Mouse (Mus musculus) right cerebral cortex, postnatal 36 days (tissue): ENCODE data around the gene Casp12.
"Not testable (repeated sequence)": the region's sequence is repeated elsewhere in the genome, so short reads cannot be mapped to it uniquely, and the experiment has no call there.

ENCODE experiments used
- DNase-seq, 2 experiments: peaks; one replicate each; pipeline ENCODE4 v3.0.0; 2022; ENCODE audit warnings: low spot score in 2 of 2, mixed read lengths in 1 of 2

Gene Casp12

DNA sequence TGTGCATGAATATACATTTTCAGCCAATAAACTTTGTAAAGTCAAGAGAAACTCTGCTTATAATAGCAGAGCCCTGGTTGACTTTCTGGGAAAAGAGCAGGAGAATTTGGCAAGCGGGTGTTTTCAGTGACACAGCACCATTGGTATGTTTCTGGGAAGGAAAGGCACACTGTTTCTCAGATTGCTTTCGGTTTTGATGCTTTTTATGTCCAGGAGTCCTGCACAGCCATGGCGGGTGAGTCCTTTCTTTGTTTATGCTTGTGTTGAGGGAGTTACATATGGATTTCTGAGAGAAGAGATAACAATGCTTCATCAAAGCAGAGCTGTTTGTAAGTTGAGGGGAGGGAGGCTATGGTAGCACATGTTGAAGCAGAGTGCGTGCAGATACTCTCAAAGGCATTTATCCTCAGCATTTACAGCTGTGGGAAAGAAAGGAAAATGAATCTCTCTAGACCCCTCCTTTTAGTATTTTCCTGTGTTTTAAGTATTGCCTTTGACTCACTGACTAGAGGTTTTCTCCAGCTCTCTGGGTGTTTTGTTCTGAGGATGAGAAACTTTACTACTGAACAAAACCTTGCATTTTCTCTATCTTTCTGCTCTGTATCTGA, at the start of gene Casp12:
Gene Casp12, plus strand, starts transcription at position 140 of the 608 bp plus-strand sequence.
- DNase-seq, result no peak

DNA sequence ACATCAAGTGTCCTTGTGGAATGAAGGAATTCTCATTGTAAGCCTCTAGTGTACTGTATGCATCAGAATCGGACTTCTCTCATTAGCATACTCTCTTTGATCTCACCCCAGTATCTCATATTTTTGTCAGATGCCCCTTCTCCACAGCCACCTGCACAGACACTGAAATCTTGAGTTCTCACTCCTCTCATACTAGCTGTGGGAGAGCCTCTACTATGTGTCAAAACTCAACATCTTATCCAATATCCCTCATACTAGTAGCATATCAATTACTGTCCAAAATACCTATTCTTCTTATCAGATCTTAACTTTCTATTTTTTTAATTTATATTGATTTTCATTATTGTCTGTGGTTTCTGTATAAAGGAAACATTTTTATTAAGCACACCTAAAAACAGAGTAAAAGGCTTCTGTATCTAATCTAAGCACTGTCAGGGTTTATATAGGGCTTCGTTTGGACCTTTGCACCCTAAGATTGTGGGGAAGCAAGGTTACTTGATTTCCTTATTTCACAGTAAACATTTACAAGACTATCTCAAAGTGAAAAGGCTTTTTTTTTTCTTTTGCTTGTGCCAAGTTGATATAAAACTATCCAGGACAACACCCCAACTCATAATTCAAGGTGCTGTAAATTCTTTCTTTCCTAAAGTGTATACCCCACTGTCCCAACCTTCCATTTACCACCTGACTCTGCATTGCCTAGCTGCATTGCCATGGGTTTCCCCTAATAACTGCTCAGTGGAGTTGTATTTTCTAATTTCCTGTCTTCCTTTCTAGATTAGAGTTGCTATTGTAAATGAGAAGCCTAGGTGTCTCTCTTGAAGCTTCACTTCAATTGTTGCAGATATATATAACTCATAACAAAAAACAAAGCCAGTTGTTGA, 48.6 kb upstream of the Casp12 start:
- DNase-seq, result no peak

DNA sequence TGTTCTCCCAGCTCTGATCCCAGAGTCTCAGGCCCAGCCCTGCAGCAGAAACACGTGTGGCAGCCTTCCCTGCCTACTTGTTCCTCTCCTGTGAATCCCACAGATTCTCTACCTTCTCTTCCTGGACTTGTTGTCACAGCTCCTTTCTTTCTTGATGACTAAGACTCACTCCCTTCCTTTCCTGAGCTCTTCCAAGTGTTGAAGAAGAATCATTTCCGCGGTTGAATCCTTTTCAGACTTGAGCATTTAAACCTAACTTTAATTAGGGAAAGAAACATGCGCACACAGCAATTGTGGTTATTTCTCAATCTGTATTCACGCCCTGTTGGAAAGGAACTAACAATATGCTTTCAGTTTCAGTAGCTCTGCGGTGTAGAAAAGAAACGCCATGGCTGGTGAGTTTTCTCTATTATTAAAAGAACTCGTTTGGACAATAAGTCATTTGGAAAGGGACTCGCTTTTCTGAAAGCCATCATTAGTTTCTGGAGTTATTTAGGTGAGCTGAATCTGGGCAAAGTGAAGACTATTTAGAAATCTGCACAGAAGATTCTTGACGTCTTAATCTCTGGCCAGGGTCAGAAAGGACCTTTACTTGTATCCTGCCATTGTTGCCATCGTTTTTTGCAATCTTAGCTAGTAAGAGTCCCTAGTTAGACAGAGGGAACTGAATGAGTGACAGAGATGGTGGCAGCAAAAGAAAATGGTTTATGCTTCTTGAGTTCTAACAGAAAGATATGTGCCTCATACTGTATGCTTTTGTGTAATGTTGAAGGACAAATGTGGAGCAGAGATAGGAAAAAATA, 46.7 kb upstream of the Casp12 start, which contains the start of gene Casp1:
Gene Casp1, plus strand, starts transcription at position 189 of the 803 bp plus-strand sequence.
- DNase-seq, result no peak

DNA sequence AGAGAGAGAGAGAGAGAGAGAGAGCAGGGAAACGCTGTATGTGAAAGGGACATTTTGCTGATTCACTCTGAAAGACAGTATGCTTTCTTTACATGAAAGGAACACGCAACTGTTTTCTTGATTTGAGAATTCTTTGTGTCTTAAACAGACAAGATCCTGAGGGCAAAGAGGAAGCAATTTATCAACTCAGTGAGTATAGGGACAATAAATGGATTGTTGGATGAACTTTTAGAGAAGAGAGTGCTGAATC, 46.2 kb upstream of the Casp12 start:
- no peak for DNase-seq

DNA sequence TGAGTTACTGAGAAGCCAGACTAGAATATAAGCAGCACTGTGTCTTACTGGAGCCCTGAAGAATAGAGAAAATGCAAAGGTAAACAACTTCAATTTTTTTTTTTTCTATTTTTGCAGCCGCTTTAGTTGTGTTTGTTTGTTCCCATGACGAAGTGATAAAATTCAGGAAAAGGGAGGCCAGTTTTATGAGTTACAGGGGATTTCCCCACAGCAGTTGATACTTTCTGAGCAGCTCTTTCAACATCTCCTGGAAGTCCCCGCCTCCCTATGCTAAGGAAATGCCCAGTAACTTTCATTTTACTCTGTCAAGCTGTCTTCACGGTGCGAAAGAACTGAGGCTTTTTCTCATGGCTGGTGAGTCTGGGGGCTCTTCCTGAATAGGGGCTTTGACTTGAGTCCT, 36.7 kb upstream of the Casp12 start, which contains the start of gene Casp4:
Gene Casp4, plus strand, starts transcription at position 268 of the 400 bp plus-strand sequence.
- no peak for DNase-seq

DNA sequence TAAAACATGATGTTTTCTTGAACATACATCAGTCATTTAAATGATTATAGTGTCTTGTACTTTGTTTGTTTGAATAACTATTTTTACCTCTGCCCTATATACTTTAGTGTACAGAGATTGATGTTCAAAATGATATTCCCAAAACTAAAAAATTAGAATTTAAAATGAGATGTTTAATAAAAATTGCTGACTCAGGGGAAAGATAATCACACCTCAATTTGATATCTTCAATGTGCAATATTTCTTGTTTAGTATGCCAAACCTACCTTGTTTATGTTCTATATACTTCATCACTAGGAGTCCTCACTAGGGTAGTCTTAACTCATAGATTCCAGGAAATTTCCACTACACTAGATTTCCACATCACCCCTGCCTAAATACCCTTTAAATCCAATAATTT, 35.1 kb upstream of the Casp12 start:
- DNase-seq, result no peak

DNA sequence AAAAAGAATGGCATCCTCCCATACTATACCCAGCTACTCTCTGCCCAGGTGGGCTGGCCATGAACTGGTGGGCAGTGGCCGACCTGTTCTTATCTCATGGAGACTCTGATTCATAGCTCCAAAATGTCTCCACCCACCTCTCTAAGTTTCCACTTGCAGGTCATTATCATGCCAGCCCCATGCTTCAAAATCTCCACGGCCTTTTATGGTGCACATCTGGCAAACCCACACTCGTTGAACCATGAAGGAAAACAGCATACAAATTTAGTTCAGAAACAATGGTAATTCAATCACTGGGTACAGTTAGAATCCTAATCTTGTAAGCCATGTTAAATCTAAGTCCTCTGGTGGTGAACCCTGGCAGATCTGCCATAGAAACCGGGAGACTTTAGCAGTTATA, 33.8 kb upstream of the Casp12 start:
- DNase-seq, result no peak

DNA sequence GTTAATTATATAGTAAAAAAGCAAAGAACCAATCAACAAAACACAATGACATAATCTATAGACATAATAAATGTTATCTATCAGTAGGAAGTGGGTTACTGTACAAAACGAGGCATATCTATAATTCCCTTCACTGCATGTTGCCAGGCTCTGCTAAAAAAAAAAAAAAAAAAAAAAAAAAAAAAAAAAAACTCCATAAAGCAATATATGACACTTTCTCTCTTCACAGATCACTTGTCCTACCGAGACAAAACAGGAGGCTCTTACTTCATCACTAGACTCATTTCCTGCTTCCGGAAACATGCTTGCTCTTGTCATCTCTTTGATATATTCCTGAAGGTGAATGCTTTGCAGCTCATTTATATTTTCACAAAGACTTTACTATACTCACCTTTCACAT, 17.0 kb upstream of the Casp12 start:
- no peak for DNase-seq

DNA sequence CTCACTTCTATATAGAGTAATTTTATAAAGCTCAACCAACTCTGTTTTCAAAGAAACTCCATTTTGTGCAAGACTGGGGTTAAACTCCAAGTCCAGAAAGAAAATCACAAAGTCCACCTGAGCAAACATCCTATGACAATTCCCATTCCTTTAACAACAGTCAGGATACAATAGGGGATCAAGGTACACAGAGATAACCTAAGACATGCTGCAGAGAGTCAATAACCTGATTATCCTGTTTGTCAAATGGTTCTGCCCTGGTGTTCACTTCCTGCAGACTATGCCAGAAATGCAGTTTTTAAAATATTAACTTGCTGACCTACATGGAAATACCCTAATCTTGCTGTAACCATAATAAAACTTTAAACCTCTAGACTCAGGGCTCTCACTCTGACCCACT, 12.8 kb upstream of the Casp12 start:
- no peak for DNase-seq

DNA sequence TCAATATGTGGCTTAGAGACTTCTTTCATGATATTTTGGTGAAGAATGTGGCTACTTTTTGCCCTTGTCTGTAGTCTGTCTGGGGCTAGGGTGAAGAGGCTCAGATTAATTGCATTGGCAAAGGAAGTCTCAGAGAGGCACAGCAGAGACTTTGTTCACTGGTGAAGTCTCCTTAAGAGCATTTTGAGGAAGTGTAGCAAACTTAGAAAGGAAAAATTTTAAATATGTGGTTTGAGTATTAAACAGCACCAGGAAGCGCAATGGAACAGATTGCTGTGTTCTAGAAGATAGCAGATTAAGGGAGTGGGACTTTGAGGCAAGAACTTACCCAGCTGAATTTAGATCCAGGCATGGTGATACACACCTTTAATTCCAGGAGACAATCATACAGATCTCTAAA, 11.8 kb upstream of the Casp12 start:
- no peak for DNase-seq

DNA sequence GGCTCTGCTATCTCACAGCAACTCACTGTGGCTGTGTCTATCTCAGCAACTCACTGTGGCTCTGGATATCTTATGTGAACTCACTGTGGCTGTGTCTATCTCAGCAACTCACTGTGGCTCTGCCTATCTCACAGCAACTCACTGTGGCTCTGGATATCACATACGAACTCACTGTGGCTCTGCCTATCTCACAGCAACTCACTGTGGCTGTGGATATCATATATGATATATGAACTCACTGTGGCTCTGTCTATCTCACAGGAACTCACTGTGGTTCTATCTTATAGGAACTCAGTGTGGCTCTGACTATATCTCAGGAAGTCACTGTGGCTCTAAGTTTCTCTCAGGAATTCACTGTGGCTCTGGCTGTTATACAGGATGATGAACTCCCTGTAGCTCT, 2.1 kb upstream of the Casp12 start:
- no peak for DNase-seq

DNA sequence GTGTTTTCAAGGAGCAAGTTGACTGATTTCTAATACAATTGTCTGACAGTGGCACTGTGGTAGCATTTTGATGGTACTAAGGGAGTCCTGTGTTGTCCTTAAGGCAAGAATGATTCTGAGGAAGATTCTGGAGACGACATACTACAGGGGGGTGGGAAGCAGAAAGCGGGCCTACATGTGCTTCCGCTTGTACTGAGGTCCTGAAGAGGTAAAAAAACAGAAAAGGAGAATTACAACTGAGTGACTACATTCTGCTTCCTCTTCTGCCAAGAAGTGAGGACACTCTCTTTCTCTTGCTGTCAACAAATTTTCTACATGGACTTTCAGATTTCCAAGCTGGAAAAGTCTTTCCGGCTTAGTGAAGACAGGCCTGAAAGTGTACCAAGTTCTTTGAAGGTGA, 1.1 kb upstream of the Casp12 start:
- DNase-seq, result no peak

DNA sequence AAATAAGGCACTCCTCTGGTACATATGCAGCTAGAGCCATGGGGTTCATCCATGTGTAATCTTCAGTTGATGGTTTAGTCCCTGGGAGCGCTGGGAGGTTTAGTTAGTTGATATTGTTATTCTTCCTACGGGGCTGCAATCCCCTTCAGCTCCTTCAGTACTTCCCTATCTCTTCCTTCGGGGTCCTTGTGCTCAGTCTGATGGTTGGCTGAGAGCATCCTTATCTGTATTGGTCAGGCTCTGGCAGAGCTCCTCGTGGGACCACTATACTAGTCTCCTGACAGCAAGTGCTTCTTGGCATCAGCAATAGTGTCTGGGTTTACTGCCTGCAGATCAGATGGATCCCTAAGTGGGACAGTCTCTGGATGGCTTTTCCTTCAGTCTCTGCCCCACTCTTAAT, 2.2 kb downstream of the Casp12 start:
- DNase-seq, result no peak

DNA sequence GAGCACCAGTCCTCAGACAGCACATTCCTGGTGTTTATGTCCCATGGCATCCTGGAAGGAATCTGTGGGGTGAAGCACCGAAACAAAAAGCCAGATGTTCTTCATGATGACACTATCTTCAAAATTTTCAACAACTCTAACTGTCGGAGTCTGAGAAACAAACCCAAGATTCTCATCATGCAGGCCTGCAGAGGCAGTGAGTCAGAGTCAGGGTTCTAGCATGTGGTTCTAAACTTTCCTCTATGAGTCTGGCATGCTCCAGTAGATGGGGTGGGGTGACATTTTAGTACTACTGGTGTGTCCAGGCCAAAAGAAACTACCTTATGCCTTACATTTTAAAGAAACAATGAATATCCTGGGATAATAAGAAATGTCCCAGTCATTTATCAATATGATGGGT, 8.4 kb downstream of the Casp12 start:
- no peak for DNase-seq

DNA sequence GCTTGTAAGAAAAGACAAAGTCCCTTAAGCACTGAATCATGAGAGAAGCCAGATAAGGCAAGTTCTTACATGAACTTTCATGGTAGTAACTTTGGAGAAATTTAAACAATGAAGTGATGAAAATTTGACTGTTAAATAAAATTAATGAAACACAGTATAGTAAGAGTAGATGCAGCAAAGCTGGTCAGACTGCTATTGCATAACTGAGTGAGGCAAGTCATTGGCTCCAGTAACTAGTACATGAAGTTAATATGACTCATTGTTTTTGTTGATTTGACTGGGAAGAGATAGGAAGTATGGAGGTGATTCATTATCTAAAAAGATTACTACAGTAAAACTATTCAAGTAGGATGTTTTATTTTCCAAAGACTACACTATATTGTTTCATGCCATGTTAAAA, 11.6 kb downstream of the Casp12 start:
- DNase-seq, result no peak

DNA sequence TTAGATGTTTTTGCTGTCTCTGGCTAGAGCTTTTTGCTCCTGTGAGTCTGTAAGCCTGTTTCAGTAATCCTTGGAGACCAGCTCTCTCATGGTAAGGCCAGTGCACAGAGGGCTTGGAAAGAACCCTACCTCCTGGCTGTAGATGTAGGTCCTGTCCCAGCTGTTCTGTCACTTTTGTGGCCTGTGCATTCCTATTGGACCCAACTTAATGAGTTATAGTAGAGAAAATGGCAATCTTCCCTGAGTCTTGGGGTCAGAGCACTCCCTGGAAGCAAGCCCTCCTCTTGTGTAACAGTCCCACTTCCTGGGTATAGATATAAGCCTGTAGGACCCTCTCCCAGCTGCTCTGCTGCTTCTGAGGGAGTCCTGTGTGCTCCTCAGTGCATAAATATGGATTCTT, 48.3 kb downstream of the Casp12 start:
- DNase-seq, result no peak

DNA sequence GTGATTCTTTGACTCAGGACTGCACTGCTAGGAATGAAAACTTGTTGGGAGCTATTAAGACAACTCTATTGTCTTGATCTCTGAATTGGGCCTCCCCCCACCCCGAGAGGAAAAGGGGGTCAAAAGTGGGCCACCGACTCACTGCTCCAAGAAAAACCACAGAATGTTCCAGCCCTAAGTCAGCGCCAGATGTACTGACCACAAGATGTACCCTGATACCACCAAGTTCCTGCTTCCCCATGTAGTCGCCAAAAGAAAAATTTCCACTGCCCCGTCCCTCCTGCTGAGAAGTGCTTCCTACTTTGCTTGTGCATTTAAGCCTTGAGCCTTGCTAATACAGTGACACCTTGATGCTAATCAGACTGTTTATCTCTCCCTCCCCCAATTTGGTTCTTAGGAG, 50.6 kb downstream of the Casp12 start:
- DNase-seq, result not testable (repeated sequence)

DNA sequence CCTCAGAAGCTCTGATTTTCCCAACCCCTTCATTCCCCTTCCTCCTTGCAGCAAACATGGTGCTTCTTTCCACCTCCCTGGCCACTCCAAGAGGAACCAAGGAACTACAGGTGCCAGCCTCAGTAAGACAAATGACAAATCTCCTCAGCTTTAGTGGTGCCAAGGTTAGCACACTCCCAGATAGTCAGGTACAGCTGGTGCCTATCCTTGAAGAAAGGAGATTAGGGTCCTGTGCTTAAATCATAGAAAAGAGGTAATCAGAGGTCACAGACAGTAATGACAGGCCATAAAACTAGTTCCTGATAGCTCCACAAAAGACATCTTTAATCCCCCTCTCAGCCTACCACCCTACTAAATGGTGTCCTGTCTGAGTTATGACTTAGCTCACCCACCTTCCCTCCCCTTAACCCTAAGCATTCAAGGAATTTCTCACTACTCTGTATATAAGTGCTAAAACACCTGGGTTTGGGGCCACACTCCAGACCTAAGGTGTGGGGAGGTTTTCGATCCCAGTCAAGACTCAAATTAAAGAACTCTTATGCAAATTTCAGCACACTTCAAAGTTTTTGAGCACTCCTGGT, 65.8 kb downstream of the Casp12 start:
- DNase-seq, result no peak

DNA sequence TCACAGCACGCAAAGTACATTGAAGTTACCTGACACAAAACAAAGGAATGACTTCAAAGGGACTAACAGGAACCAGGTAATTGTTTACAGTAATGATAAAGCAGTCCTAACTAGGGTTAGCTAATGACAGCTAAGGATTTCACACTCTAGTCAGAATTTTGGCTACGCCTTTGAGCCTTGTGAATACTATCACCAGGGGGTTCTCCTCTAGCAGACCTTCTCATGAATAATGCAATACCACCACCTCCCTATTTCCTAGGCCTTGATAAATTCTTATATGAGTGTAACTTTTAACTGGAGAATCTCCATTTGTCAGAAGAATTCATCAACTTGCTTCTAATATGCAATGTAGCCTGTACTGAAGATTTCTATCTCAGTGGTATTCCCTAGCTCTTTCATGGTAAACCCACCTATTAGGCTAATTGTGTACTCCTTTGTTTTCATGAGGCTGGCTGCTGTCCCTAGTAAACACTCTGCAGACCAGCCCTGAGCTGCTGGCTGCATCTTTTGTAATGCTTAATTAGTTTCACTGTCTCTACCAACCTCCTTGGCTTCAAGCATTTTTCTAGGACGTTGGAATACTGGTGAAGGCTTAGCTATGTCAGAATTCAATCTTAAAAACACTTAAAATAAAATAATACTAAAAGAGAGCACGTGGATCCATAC, 67.3 kb downstream of the Casp12 start:
- DNase-seq, result no peak

DNA sequence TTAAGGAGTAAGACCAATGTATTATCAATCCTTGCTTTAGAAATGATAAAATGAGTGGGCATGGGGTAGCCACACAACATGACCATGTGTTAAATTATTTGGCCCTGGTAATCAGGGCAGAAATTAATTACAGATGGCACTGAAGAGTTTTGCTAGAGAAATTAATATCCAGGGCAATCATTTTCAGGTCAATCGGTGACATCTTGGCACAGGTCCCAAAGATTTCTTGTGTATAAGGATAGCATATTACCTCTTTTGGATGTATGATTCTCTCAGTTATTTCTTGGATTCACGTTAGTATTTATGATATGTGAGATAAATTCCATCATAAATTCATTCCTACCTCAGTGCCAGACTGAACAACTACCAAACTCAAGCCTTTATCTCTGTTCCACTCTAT, 72.6 kb downstream of the Casp12 start:
- DNase-seq, result no peak
